Mouse (Mus musculus) heart, embryonic 13.5 days (tissue): ENCODE results near the gene Bcl10. TPM values are rescaled to one million over a fixed set of nuclear protein-coding genes. Genes with fewer than 3 reads are reported as not detected.
"Not testable (repeated sequence)": the region's sequence is repeated elsewhere in the genome, so short reads cannot be mapped to it uniquely, and the experiment has no call there.

ENCODE experiments used
- ATAC-seq: fragments of 200-750 bp; cut with Nextera tagmentation; 2 replicates; pipeline ENCODE4 v1.8.0; 2017; ENCODE audit warnings: moderate TSS enrichment; ENCODE audit not compliant: insufficient number of reproducible peaks, low FRiP score, low TSS enrichment; ENCODE audit errors: extremely low read depth
- H3K27ac ChIP-seq: fragments of 300-500 bp; sonication (generic); replicated peaks from 2 replicates; pipeline ENCODE4 v1.5.1; 2015; ENCODE audit warnings: moderate library complexity, mild to moderate bottlenecking, inconsistent platforms
- H3K27me3 ChIP-seq: fragments of 300-500 bp; sonication (generic); replicated peaks from 2 replicates; pipeline ENCODE4 v1.6.1; 2015; ENCODE audit warnings: mild to moderate bottlenecking, inconsistent platforms
- H3K36me3 ChIP-seq: fragments of 300-500 bp; sonication (generic); 2 replicates; pipeline ENCODE4 v1.6.1; 2015; ENCODE audit warnings: mild to moderate bottlenecking, inconsistent platforms
- H3K4me1 ChIP-seq: fragments of 300-500 bp; sonication (generic); 2 replicates; pipeline ENCODE4 v1.6.1; 2015; ENCODE audit warnings: inconsistent platforms
- H3K4me2 ChIP-seq: fragments of 300-500 bp; sonication (generic); 2 replicates; pipeline ENCODE4 v1.6.1; 2015; ENCODE audit warnings: inconsistent platforms, mild to moderate bottlenecking, moderate library complexity
- H3K4me3 ChIP-seq: fragments of 300-500 bp; sonication (generic); 2 replicates; pipeline ENCODE4 v1.5.1; 2015; ENCODE audit warnings: moderate library complexity, mild to moderate bottlenecking, inconsistent platforms
- H3K9ac ChIP-seq: fragments of 300-500 bp; sonication (generic); 2 replicates; pipeline ENCODE4 v1.6.1; 2015; ENCODE audit warnings: inconsistent platforms, mild to moderate bottlenecking, moderate library complexity
- H3K9me3 ChIP-seq: fragments of 300-500 bp; sonication (generic); 2 replicates; pipeline ENCODE4 v1.6.1; 2016; ENCODE audit warnings: inconsistent platforms
- WGBS: fragments of 180-500 bp; shearing (Covaris S2); methylation state at CpG from one replicate; pipeline ENCODE4 v1.1.7; 2015; ENCODE audit warnings: mixed read lengths; 5-methylcytosine and 5-hydroxymethylcytosine counted together
- polyA plus RNA-seq: library from polyadenylated mRNA; unstranded; fragments of >200 nt; fragmentation: Nextera tagmentation; extraction: Ambion mirVana; gene quantifications from 2 replicates; pipeline ENCODE4 v1.2.1, GENCODE M21; 2015

Gene Bcl10
- polyA plus RNA-seq, 1 experiment from 2014 or later: 36.0 TPM

- Histone ChIP-seq H3K9ac (no peak overlapping the region), H3K4me3 (no peak overlapping the region), H3K36me3 (no peaks in the 10 kb centered on the region), H3K4me1 (peaks cover 54% of the 10 kb centered on the region), H3K4me2 (no peak overlapping the region), H3K27ac (no peak overlapping the region), H3K9me3 (no peaks in the 10 kb centered on the region), H3K27me3 (no peaks in the 10 kb centered on the region)
- ATAC-seq: no peak
- WGBS: 66% methylated on average over 18 of the region's 18 CpGs
Measured at GRCm38 (mm10) chr3:145890346-145891132, 32.1 kb upstream of the Bcl10 start.

- H3K4me2 ChIP-seq: no peak overlapping the region
- no peak overlapping the region for H3K27ac ChIP-seq
- H3K9me3 ChIP-seq: no peaks in the 10 kb centered on the region
- H3K27me3 ChIP-seq: no peaks in the 10 kb centered on the region
- no peak for ATAC-seq
- no peak overlapping the region for H3K4me3 ChIP-seq
- H3K4me1 ChIP-seq: peaks cover 49% of the 10 kb centered on the region
- H3K36me3 ChIP-seq: no peaks in the 10 kb centered on the region
- 68% methylated on average over 3 of the region's 3 CpGs for WGBS
- 0 out of 2 replicates have a peak overlapping the region, but pooled peaks have one; percentile 10 for H3K9ac ChIP-seq
Measured at GRCm38 (mm10) chr3:145892451-145892850, 30.2 kb upstream of the Bcl10 start.

DNA sequence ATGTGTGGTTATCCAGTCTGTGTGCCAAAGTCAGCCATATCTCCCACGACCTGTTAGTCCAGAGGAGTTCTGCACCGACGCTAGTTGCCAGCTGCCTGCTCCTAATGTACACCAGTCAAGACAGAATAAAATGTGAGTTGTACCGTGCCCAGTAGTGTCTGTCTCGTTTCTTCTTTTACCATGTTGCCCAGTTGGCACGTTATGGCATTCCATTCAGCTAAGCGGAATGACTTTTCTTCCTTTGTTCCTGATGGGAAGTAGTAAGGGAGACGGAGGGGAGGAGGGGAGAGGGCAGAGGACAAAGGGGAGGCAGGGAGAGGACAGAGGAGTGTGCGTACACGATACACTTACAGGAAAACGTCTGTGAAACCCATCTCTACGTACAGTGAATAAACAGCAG lies 28.5 kb upstream of the Bcl10 start:
- no peak overlapping the region for H3K4me2 ChIP-seq
- H3K27me3 ChIP-seq: no peaks in the 10 kb centered on the region
- no peak for ATAC-seq
- no peak overlapping the region for H3K4me3 ChIP-seq
- 74% methylated on average over 12 of the region's 12 CpGs for WGBS
- H3K4me1 ChIP-seq: peaks cover 56% of the 10 kb centered on the region
- no peaks in the 10 kb centered on the region for H3K36me3 ChIP-seq
- H3K9me3 ChIP-seq: no peaks in the 10 kb centered on the region
- no peak overlapping the region for H3K27ac ChIP-seq
- no peak overlapping the region for H3K9ac ChIP-seq

- H3K9ac ChIP-seq: no peak overlapping the region
- H3K4me1 ChIP-seq: peaks cover 45% of the 10 kb centered on the region
- ATAC-seq: no peak; the same call in 1 of the 2 replicates
- no peak overlapping the region for H3K4me3 ChIP-seq
- peak overlapping the region; percentile 82 for H3K27ac ChIP-seq
- no peaks in the 10 kb centered on the region for H3K27me3 ChIP-seq
- H3K36me3 ChIP-seq: no peaks in the 10 kb centered on the region
- WGBS: 26% methylated on average over 11 of the region's 11 CpGs
- H3K9me3 ChIP-seq: no peaks in the 10 kb centered on the region
- peak overlapping the region; percentile 48 for H3K4me2 ChIP-seq
Measured at GRCm38 (mm10) chr3:145897749-145898148, 24.9 kb upstream of the Bcl10 start.

DNA sequence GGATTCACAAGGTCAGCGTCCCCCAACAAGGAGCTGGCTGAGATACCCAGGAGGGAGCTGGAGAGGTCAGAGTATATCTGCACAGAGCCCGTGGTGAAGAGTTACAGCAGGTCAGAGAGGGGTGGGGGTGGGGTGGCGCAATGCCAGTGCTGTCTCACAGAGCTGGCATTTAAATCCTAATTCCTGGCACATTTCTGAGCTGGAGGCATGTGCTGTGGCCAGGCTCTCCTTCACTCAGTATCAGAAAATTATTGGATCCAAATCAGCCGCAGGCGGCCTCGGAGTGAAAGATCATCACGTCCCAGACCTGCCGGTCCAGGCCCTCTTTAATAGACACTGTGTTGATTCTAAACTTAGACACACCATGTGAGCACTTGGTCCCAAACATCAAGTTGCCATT lies 22.8 kb upstream of the Bcl10 start:
- no peak for ATAC-seq
- 43% methylated on average over 8 of the region's 8 CpGs for WGBS
- Histone ChIP-seq H3K4me1 (peaks cover 45% of the 10 kb centered on the region), H3K4me3 (no peak overlapping the region), H3K27ac (peak overlapping the region; percentile 82), H3K27me3 (no peaks in the 10 kb centered on the region), H3K9me3 (no peaks in the 10 kb centered on the region), H3K9ac (no peak overlapping the region), H3K36me3 (no peaks in the 10 kb centered on the region), H3K4me2 (no peak overlapping the region)

GRCm38 (mm10) chr3:145903530-145903929 lies 19.1 kb upstream of the Bcl10 start:
- no peak overlapping the region for H3K9ac ChIP-seq
- no peak for ATAC-seq
- no peak overlapping the region for H3K4me2 ChIP-seq
- H3K4me3 ChIP-seq: no peak overlapping the region
- H3K9me3 ChIP-seq: no peaks in the 10 kb centered on the region
- peaks cover 25% of the 10 kb centered on the region for H3K4me1 ChIP-seq
- H3K27me3 ChIP-seq: no peaks in the 10 kb centered on the region
- no peak overlapping the region for H3K27ac ChIP-seq
- 92% methylated on average over 8 of the region's 8 CpGs for WGBS
- no peaks in the 10 kb centered on the region for H3K36me3 ChIP-seq

- whole genome bisulfite sequencing: 46% methylated on average over 22 of the region's 22 CpGs
- no peak overlapping the region for H3K4me3 ChIP-seq
- no peaks in the 10 kb centered on the region for H3K9me3 ChIP-seq
- peak overlapping the region; percentile 51 for H3K4me2 ChIP-seq
- H3K36me3 ChIP-seq: no peaks in the 10 kb centered on the region
- ATAC-seq: no peak
- H3K27ac ChIP-seq: no peak overlapping the region
- peaks cover 15% of the 10 kb centered on the region for H3K4me1 ChIP-seq
- no peaks in the 10 kb centered on the region for H3K27me3 ChIP-seq
- peak overlapping the region; percentile 57; the same call in 1 of the 2 replicates for H3K9ac ChIP-seq
Measured at GRCm38 (mm10) chr3:145904850-145905776, 17.5 kb upstream of the Bcl10 start.

DNA sequence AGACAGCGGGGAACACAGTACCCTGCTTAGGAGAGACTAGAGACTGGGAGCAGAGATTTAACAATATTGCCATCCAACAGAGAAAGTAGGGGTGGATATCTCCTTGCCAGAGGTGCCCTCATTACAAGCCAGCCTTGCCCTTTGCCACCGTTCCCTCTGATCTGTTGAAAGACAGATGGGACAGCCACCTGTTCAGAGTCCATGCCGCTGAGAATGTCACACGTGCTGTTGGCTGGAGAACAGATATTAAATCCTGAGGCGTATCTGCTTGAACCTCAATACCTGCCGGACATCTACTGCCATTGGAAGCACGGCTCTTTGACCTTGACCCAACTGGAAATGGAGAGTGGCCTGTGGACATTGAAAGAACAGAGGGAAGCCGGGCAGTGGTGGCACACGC lies 16.0 kb upstream of the Bcl10 start:
- H3K4me3 ChIP-seq: no peak overlapping the region
- no peaks in the 10 kb centered on the region for H3K9me3 ChIP-seq
- no peak overlapping the region for H3K9ac ChIP-seq
- ATAC-seq: no peak
- WGBS: 81% methylated on average over 9 of the region's 9 CpGs
- H3K4me1 ChIP-seq: peaks cover 11% of the 10 kb centered on the region; the same call in 1 of the 2 replicates
- H3K27ac ChIP-seq: no peak overlapping the region
- no peak overlapping the region for H3K4me2 ChIP-seq
- no peaks in the 10 kb centered on the region for H3K27me3 ChIP-seq
- H3K36me3 ChIP-seq: no peaks in the 10 kb centered on the region

DNA sequence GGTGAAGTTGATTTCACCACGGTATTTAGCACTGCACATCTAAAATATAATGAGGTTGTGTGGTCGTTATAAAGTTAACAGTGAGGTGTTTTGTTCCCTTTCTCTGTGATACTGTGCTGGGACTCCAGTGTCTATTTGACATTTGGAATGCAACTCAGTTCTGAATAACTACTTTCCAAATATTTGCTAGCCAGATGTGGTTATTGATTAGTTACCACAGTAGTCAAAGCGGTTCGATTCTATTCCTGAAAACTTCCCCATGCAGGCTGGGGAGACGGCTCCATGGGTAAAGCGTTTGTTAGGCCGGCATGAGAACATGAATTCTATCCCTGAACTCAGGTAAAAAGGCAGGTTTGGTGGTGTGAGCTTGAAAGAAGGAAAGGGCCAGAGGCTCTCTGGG lies 10.1 kb upstream of the Bcl10 start:
- WGBS: 88% methylated on average over 7 of the region's 7 CpGs
- no peak overlapping the region for H3K4me3 ChIP-seq
- H3K9me3 ChIP-seq: no peaks in the 10 kb centered on the region
- H3K9ac ChIP-seq: no peak overlapping the region
- no peaks in the 10 kb centered on the region for H3K36me3 ChIP-seq
- peaks cover 16% of the 10 kb centered on the region for H3K4me1 ChIP-seq
- H3K4me2 ChIP-seq: no peak overlapping the region
- H3K27me3 ChIP-seq: no peaks in the 10 kb centered on the region
- ATAC-seq: no peak
- no peak overlapping the region for H3K27ac ChIP-seq

DNA sequence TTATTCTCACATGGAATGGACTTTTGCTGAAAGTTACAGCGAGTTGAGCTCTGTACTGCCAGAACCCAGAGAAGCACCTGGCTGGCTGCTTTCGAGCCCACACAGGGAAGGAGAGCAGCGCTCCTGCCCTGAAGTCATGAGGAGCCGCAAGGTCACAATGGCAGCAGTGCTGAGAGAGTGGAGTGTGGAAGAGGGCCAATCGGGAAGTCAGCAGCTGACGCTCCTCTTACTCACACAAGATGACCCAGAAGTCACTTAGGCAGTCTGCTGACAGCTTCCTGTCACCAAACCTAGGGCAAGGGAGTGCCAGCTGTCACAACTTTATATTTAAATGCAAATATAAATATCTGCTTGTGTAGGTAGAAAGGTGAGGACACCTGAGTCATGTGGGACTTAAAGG lies 9.3 kb upstream of the Bcl10 start:
- Histone ChIP-seq H3K4me2 (no peak overlapping the region), H3K4me1 (peaks cover 16% of the 10 kb centered on the region), H3K27ac (no peak overlapping the region), H3K9ac (no peak overlapping the region), H3K27me3 (no peaks in the 10 kb centered on the region), H3K36me3 (no peaks in the 10 kb centered on the region), H3K9me3 (0 out of 2 replicates have a peak, but pooled peaks cover 1% of the 10 kb centered on the region), H3K4me3 (no peak overlapping the region)
- 60% methylated on average over 6 of the region's 6 CpGs for WGBS
- ATAC-seq: no peak

- H3K4me3 ChIP-seq, H3K9ac ChIP-seq, ATAC-seq, H3K4me2 ChIP-seq, H3K9me3 ChIP-seq, H3K27me3 ChIP-seq, H3K27ac ChIP-seq, H3K36me3 ChIP-seq: not testable (repeated sequence)
- peaks cover 16% of the 10 kb centered on the region for H3K4me1 ChIP-seq
- 72% methylated on average over 7 of the region's 7 CpGs for WGBS
Measured at GRCm38 (mm10) chr3:145913942-145914341, 8.7 kb upstream of the Bcl10 start.
